Mouse (Mus musculus) heart, adult 2 months (tissue): ENCODE measurements at regions not wholly inside any gene's neighbourhood (a gene's known extent, or its start where the extent isn't known, plus 50 kb on each side); places are given as distances from the start of the nearest gene placed in this dataset.

Source experiments
- DNase-seq, 2 experiments: peaks; one replicate each; pipeline ENCODE4 v3.0.0; 2021
- H3K27ac ChIP-seq: fragments of 200-600 bp; 2 replicates; pipeline ENCODE4 v1.8.1; 2022
- H3K27me3 ChIP-seq: fragments of 200-500 bp; 2 replicates; pipeline ENCODE4 v1.6.1; 2012; ENCODE audit warnings: mild to moderate bottlenecking, low read length, inconsistent platforms, mixed read lengths; ENCODE audit not compliant: control insufficient read depth, insufficient read depth
- H3K36me3 ChIP-seq: fragments of 200-500 bp; 2 replicates; pipeline ENCODE4 v1.6.1; 2012; ENCODE audit warnings: low read length, inconsistent platforms; ENCODE audit not compliant: control insufficient read depth, insufficient read depth
- H3K4me1 ChIP-seq: fragments of 200-500 bp; 2 replicates; pipeline ENCODE4 v1.6.1; 2011; ENCODE audit warnings: low read length; ENCODE audit not compliant: control insufficient read depth, insufficient read depth
- H3K4me3 ChIP-seq: fragments of 200-600 bp; 2 replicates; pipeline ENCODE4 v1.8.1; 2022
- H3K79me2 ChIP-seq: fragments of 200-500 bp; replicated peaks from 2 replicates; pipeline ENCODE4 v1.6.1; 2012; ENCODE audit warnings: mild to moderate bottlenecking, inconsistent platforms, low read length, moderate library complexity, mixed read lengths; ENCODE audit not compliant: control insufficient read depth, insufficient read depth
- H3K9ac ChIP-seq: fragments of 200-500 bp; 2 replicates; pipeline ENCODE4 v1.6.1; 2012; ENCODE audit warnings: low read depth, mild to moderate bottlenecking, control low read depth, inconsistent platforms, low read length, mixed read lengths
- CTCF ChIP-seq: fragments of 200-600 bp; IDR thresholded peaks from 2 replicates; pipeline ENCODE4 v1.8.1; 2022; ENCODE audit warnings: antibody characterized with exemption, mild to moderate bottlenecking, moderate library complexity
- EP300 ChIP-seq: fragments of 200-500 bp; IDR thresholded peaks from 2 replicates; pipeline ENCODE4 v1.6.1; 2011; ENCODE audit warnings: low read depth, low read length, control low read depth; ENCODE audit not compliant: insufficient read depth
- POLR2A ChIP-seq: fragments of 200-500 bp; IDR thresholded peaks from 2 replicates; pipeline ENCODE4 v1.6.1; 2011; ENCODE audit warnings: mild to moderate bottlenecking, low read depth, low read length, control low read depth; ENCODE audit not compliant: insufficient read depth
- WGBS: fragments of 180-500 bp; shearing (Covaris S2); methylation state at CpG from one replicate; pipeline ENCODE4 v1.1.7; 2018; 5-methylcytosine and 5-hydroxymethylcytosine counted together
- intact Hi-C: fragments of 180-260 bp; cut with DNase I; formaldehyde crosslinking; loops from one replicate; pipeline ENCODE4 v1.15.1; 2025

GRCm38 (mm10) chr9:23125761-23126704 is 96.8 kb upstream of the Bmper start:
- H3K36me3 ChIP-seq: no peaks in the 10 kb centered on the region
- intact Hi-C loops: no loop called here
- H3K79me2 ChIP-seq: no peaks in the 10 kb centered on the region
- H3K9ac ChIP-seq: no peak overlapping the region
- DNase-seq: no peak
- H3K4me3 ChIP-seq: no peak overlapping the region
- H3K27me3 ChIP-seq: no peaks in the 10 kb centered on the region
- H3K4me1 ChIP-seq: no peaks in the 10 kb centered on the region
- H3K27ac ChIP-seq: no peak overlapping the region
- 70% methylated on average over 10 of the region's 10 CpGs for WGBS
- TF ChIP-seq POLR2A (no peak), EP300 (no peak), CTCF (no peak)

DNA sequence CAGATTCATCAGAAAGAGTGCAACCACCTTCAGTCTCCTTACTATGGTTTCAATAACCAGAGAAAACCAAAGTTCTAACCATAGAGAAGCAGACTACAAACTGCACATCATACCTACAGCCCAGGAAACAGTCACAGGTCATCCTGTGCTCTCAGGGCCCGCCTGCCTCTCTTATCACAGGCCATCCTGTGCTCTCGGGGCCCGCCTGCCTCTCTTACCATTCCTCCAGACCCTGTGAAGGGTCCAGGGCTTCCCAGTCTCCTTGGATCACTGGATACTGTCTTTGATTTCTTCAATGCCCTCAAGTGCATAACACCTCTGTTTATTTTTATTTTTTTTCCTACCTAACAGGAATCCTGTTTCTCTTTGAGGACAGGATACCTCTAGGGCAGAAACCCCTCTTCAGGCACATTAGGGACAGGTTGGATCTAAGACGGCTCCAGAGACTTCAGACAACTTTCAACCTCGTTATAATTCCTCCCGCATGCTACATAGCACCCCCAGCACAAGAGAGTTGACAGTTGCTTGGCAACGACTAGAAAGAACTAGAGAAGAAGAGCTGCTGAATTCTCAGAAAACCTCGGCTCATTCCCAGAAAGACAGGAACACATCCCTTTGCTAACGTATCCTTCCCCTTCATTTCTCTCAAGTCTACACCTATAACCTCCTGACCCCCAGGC is 95.4 kb upstream of the Bmper start:
- Histone ChIP-seq H3K27me3 (no peaks in the 10 kb centered on the region), H3K27ac (no peak overlapping the region), H3K4me1 (no peaks in the 10 kb centered on the region), H3K9ac (no peak overlapping the region), H3K4me3 (no peak overlapping the region), H3K36me3 (no peaks in the 10 kb centered on the region), H3K79me2 (no peaks in the 10 kb centered on the region)
- TF ChIP-seq POLR2A (no peak), CTCF (no peak), EP300 (no peak)
- DNase-seq: no peak
- WGBS: 55% methylated on average over 9 of the region's 9 CpGs
- intact Hi-C loops: no loop called here

DNA sequence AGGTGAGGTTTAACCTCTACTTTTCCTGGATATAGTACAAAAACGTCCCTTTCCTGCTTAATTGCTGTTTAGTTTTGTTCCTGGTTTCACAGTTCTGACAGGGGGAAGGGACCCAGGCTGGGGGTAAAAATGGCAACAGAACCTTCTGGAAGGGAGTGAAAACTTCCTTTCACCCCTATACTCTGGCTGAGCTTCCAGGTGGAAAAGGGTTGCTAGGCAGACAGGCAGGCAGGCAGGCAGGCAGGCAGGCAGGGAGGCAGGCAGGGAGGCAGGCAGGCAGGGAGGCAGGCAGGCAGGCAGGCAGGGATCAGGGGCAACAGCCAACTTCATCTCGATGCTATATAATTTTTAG is 94.9 kb upstream of the Bmper start:
- DNase-seq: no peak
- intact Hi-C loops: no loop called here
- Histone ChIP-seq H3K36me3 (no peaks in the 10 kb centered on the region), H3K27ac (no peak overlapping the region), H3K4me3 (no peak overlapping the region), H3K9ac (no peak overlapping the region), H3K79me2 (no peaks in the 10 kb centered on the region), H3K27me3 (no peaks in the 10 kb centered on the region), H3K4me1 (no peaks in the 10 kb centered on the region)
- 61% methylated on average over 2 of the region's 2 CpGs for WGBS
- TF ChIP-seq POLR2A (no peak), CTCF (no peak), EP300 (no peak)

DNA sequence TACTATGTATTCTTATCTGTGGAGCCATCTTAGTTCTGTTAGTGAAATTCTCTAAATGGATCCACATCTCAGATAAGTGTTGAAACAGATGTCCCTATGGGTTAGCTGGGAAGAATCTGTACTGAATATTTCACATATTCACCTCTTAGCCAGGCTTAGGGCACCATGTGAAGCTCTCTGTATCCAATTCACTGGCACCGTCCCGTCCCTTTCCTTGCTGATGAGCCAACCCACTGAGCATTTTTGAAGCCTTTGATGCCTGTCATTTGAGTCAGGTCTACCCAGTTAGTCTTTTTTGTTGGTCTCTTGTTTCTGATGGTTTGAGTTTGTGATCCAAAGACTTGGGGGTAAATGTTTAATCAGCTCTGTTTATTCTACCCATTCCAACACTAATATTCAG is 88.9 kb upstream of the Bmper start:
- H3K79me2 ChIP-seq: no peaks in the 10 kb centered on the region
- intact Hi-C loops: no loop called here
- H3K9ac ChIP-seq: no peak overlapping the region
- no peak overlapping the region for H3K4me3 ChIP-seq
- no peak overlapping the region for H3K27ac ChIP-seq
- TF ChIP-seq EP300 (no peak), CTCF (no peak), POLR2A (no peak)
- H3K4me1 ChIP-seq: peaks cover 3% of the 10 kb centered on the region
- no peak for DNase-seq
- 98% methylated on average over 2 of the region's 2 CpGs for WGBS
- H3K36me3 ChIP-seq: no peaks in the 10 kb centered on the region
- H3K27me3 ChIP-seq: no peaks in the 10 kb centered on the region

GRCm38 (mm10) chr9:23134421-23135118 is 88.3 kb upstream of the Bmper start:
- no peak for DNase-seq
- no peak for TF ChIP-seq CTCF
- no peak for TF ChIP-seq POLR2A
- no peak for TF ChIP-seq EP300
- peaks cover 3% of the 10 kb centered on the region for H3K4me1 ChIP-seq
- H3K27me3 ChIP-seq: no peaks in the 10 kb centered on the region
- H3K9ac ChIP-seq: no peak overlapping the region
- H3K36me3 ChIP-seq: no peaks in the 10 kb centered on the region
- H3K4me3 ChIP-seq: no peak overlapping the region
- 76% methylated on average over 12 of the region's 12 CpGs for WGBS
- H3K27ac ChIP-seq: no peak overlapping the region
- H3K79me2 ChIP-seq: no peaks in the 10 kb centered on the region
- intact Hi-C loops: no loop called here

- WGBS: 71% methylated on average over 5 of the region's 5 CpGs
- DNase-seq: peak; percentile 7 to 21
- H3K27me3 ChIP-seq: no peaks in the 10 kb centered on the region
- TF ChIP-seq POLR2A (no peak), CTCF (no peak), EP300 (no peak)
- H3K9ac ChIP-seq: no peak overlapping the region
- intact Hi-C loops: no loop called here
- peaks cover 3% of the 10 kb centered on the region for H3K4me1 ChIP-seq
- no peaks in the 10 kb centered on the region for H3K36me3 ChIP-seq
- H3K79me2 ChIP-seq: no peaks in the 10 kb centered on the region
- H3K27ac ChIP-seq: no peak overlapping the region
- H3K4me3 ChIP-seq: no peak overlapping the region
Observed at GRCm38 (mm10) chr9:23136511-23136910, 86.4 kb upstream of the Bmper start.
